Mouse (Mus musculus) forebrain, embryonic 15.5 days (tissue): Measurements from ENCODE around the gene S1pr3. TPM values are rescaled to one million over a fixed set of nuclear protein-coding genes. Genes with fewer than 3 reads are reported as not detected.

ENCODE experiments used
- ATAC-seq: fragments of 200-750 bp; cut with Nextera tagmentation; replicated peaks from 2 replicates; pipeline ENCODE4 v1.8.0; 2017; ENCODE audit warnings: mild to moderate bottlenecking, moderate TSS enrichment, moderate library complexity
- H3K27ac ChIP-seq: fragments of 300-500 bp; sonication (generic); replicated peaks from 2 replicates; pipeline ENCODE4 v1.5.1; 2015; ENCODE audit warnings: mild to moderate bottlenecking, inconsistent platforms
- H3K27me3 ChIP-seq: fragments of 300-500 bp; sonication (generic); 2 replicates; pipeline ENCODE4 v1.6.1; 2015; ENCODE audit warnings: inconsistent platforms
- H3K36me3 ChIP-seq: fragments of 300-500 bp; sonication (generic); 2 replicates; pipeline ENCODE4 v1.6.1; 2015; ENCODE audit warnings: mild to moderate bottlenecking, inconsistent platforms
- H3K4me1 ChIP-seq: fragments of 300-500 bp; sonication (generic); 2 replicates; pipeline ENCODE4 v1.6.1; 2015; ENCODE audit warnings: inconsistent platforms
- H3K4me2 ChIP-seq: fragments of 300-500 bp; sonication (generic); replicated peaks from 2 replicates; pipeline ENCODE4 v1.6.1; 2015; ENCODE audit warnings: mild to moderate bottlenecking, inconsistent platforms
- H3K4me3 ChIP-seq: fragments of 300-500 bp; sonication (generic); 2 replicates; pipeline ENCODE4 v1.5.1; 2015; ENCODE audit warnings: mild to moderate bottlenecking, inconsistent platforms
- H3K9ac ChIP-seq: fragments of 300-500 bp; sonication (generic); replicated peaks from 2 replicates; pipeline ENCODE4 v1.6.1; 2015; ENCODE audit warnings: mild to moderate bottlenecking, inconsistent platforms
- H3K9me3 ChIP-seq: fragments of 300-500 bp; sonication (generic); 2 replicates; pipeline ENCODE4 v1.6.1; 2016; ENCODE audit warnings: inconsistent platforms
- WGBS: fragments of 180-500 bp; shearing (Covaris S2); methylation state at CpG from one replicate; pipeline ENCODE4 v1.1.7; 2015; ENCODE audit warnings: mixed read lengths; 5-methylcytosine and 5-hydroxymethylcytosine counted together
- polyA plus RNA-seq: library from polyadenylated mRNA; unstranded; fragments of >200 nt; fragmentation: Nextera tagmentation; extraction: Ambion mirVana; gene quantifications from 2 replicates; pipeline ENCODE4 v1.2.1, GENCODE M21; 2015

Gene S1pr3
- polyA plus RNA-seq, 1 experiment from 2014 or later, result 12.8 TPM

DNA sequence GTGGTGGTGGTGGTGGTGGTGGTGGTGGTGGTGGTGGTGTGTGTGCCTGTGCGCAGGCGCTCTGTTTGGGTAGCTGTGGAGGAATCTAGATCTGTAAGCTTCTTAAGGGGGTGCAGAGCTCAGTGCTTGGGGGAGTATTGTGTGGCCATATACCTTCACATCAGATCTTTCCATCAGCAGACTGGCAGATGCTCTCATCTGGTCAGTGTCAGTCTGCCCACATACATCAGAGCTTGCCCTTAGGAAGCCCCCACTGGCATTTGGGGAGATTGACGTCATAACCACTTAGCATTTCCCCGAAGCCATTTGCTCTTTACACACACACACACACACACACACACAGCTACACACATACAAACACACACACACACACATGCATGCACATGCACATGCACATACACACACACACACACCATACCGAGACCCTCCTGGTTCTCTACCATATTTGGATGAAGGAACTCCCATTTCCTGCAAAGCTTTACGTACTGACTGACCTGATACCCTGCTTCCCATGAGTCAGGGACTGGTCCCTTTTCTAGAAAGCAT lies 1.6 kb downstream of the S1pr3 start:
- H3K36me3 ChIP-seq, result no peaks in the 10 kb centered on the region
- peaks cover 18% of the 10 kb centered on the region for H3K4me1 ChIP-seq
- no peak overlapping the region for H3K4me3 ChIP-seq
- ATAC-seq, result no peak
- no peak overlapping the region for H3K4me2 ChIP-seq
- 86% methylated on average over 6 of the region's 6 CpGs for WGBS
- no peak overlapping the region for H3K27ac ChIP-seq
- no peak overlapping the region for H3K9ac ChIP-seq
- no peaks in the 10 kb centered on the region for H3K27me3 ChIP-seq
- no peaks in the 10 kb centered on the region for H3K9me3 ChIP-seq

GRCm38 (mm10) chr13:51411243-51411642 lies 2.8 kb downstream of the S1pr3 start:
- H3K4me3 ChIP-seq, result no peak overlapping the region
- H3K4me1 ChIP-seq, result peaks cover 18% of the 10 kb centered on the region
- H3K27me3 ChIP-seq, result no peaks in the 10 kb centered on the region
- no peaks in the 10 kb centered on the region for H3K36me3 ChIP-seq
- 72% methylated on average over 9 of the region's 9 CpGs for WGBS
- H3K4me2 ChIP-seq, result no peak overlapping the region
- no peak for ATAC-seq
- no peak overlapping the region for H3K9ac ChIP-seq
- H3K27ac ChIP-seq, result no peak overlapping the region
- H3K9me3 ChIP-seq, result no peaks in the 10 kb centered on the region

DNA sequence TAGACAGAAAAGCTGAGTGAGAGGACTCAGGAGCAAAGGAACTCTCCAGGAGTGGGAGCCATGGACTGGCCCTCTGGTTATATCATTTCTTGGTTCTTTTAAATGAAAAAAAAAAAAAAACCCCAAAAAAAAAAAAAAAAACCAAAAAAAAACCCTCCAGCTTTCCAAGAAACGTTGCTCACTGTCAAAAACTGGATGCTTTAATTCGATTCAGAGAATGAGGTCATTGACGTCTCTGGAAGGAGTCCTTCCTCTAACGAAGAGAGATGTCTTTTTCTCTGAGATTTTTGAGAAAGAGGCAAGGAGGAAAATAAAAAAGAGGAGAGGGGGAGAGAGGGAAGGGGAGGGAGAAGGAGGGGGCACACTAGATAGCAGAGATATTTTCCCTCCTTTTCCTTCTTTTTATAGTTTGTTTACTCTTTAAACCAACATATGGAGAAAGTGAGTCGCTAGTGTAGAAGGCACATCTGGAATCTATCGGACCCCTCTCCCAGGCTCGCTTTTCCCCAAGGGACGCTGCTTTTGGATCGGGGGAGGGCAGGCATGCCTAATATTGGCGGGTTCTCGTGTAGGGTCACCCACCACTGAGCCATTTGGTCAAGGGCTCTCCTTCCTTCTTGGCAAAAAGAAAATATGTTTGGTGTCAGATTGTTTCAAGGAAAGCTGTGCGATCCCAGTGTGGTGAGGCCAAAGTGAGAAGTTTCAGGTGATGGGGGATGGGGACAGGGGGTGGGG lies 3.4 kb downstream of the S1pr3 start:
- no peak overlapping the region for H3K4me2 ChIP-seq
- no peaks in the 10 kb centered on the region for H3K36me3 ChIP-seq
- H3K27ac ChIP-seq, result no peak overlapping the region
- no peaks in the 10 kb centered on the region for H3K9me3 ChIP-seq
- no peak overlapping the region for H3K9ac ChIP-seq
- WGBS, result 57% methylated on average over 12 of the region's 12 CpGs
- H3K4me3 ChIP-seq, result no peak overlapping the region
- no peaks in the 10 kb centered on the region for H3K27me3 ChIP-seq
- no peak for ATAC-seq
- peaks cover 22% of the 10 kb centered on the region for H3K4me1 ChIP-seq

- Histone ChIP-seq H3K9me3 (no peaks in the 10 kb centered on the region), H3K9ac (no peak overlapping the region), H3K4me1 (peaks cover 27% of the 10 kb centered on the region), H3K4me2 (no peak overlapping the region), H3K4me3 (no peak overlapping the region), H3K27me3 (no peaks in the 10 kb centered on the region), H3K36me3 (no peaks in the 10 kb centered on the region), H3K27ac (no peak overlapping the region)
- WGBS, result 71% methylated on average over 3 of the region's 3 CpGs
- ATAC-seq, result no peak
Measured at GRCm38 (mm10) chr13:51413461-51413860, 5.0 kb downstream of the S1pr3 start.

GRCm38 (mm10) chr13:51416727-51417126 lies 8.3 kb downstream of the S1pr3 start:
- Histone ChIP-seq H3K27me3 (no peaks in the 10 kb centered on the region), H3K36me3 (no peaks in the 10 kb centered on the region), H3K9me3 (no peaks in the 10 kb centered on the region), H3K4me1 (peaks cover 23% of the 10 kb centered on the region), H3K27ac (no peak overlapping the region), H3K4me2 (0 out of 2 replicates have a peak overlapping the region, but pooled peaks have one; percentile 45), H3K9ac (no peak overlapping the region), H3K4me3 (no peak overlapping the region)
- ATAC-seq, result no peak
- 92% methylated on average over 11 of the region's 11 CpGs for WGBS

DNA sequence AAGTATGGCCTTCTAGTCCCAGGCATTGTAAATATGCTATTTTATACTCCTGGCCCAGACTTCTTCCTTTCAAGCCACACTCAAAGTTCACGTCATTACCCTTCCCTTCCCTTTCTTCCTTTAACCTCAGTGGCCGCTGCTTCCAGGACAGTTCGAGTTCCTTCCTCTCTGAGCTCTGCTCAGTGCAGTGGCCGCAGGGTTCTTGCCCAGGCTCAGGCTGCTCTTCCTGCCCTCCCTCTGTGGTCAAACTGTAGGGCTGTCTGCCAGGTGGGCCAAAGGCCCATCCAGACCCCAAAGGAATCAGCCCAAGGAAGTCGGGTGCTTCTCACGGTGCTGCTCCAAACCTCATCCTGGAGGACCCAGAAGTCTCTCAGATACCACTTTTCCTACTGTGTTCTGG lies 9.4 kb downstream of the S1pr3 start:
- H3K4me3 ChIP-seq, result peak overlapping the region; percentile 22
- ATAC-seq, result peak; percentile 38

GRCm38 (mm10) chr13:51418268-51418941 lies 10.0 kb downstream of the S1pr3 start:
- no peaks in the 10 kb centered on the region for H3K9me3 ChIP-seq
- peak overlapping the region; percentile 51 for H3K9ac ChIP-seq
- H3K36me3 ChIP-seq, result no peaks in the 10 kb centered on the region
- H3K27me3 ChIP-seq, result no peaks in the 10 kb centered on the region
- peaks cover 23% of the 10 kb centered on the region for H3K4me1 ChIP-seq
- WGBS, result under 1% methylated on average over 20 of the region's 20 CpGs
- peak overlapping the region; percentile 84 for H3K27ac ChIP-seq
- peak; percentile 86 for ATAC-seq
- H3K4me2 ChIP-seq, result peak overlapping the region; percentile 45
- peak overlapping the region; percentile 22 for H3K4me3 ChIP-seq

More for the DNA sequence above, 9.4 kb downstream of the S1pr3 start:
- H3K9ac ChIP-seq, result peak overlapping the region; percentile 51
- WGBS, result 43% methylated on average over 6 of the region's 6 CpGs
- peaks cover 23% of the 10 kb centered on the region for H3K4me1 ChIP-seq
- H3K27ac ChIP-seq, result peak overlapping the region; percentile 84
- peak overlapping the region; percentile 45 for H3K4me2 ChIP-seq
- H3K9me3 ChIP-seq, result no peaks in the 10 kb centered on the region
- H3K27me3 ChIP-seq, result no peaks in the 10 kb centered on the region
- H3K36me3 ChIP-seq, result no peaks in the 10 kb centered on the region

- peak; percentile 46 for ATAC-seq
- WGBS, result 77% methylated on average over 19 of the region's 19 CpGs
- peaks cover 23% of the 10 kb centered on the region for H3K4me1 ChIP-seq
- H3K4me3 ChIP-seq, result peak overlapping the region; percentile 22; the same call in 1 of the 2 replicates
- no peak overlapping the region for H3K27ac ChIP-seq
- peak overlapping the region; percentile 45 for H3K4me2 ChIP-seq
- H3K9me3 ChIP-seq, result no peaks in the 10 kb centered on the region
- no peaks in the 10 kb centered on the region for H3K27me3 ChIP-seq
- H3K36me3 ChIP-seq, result no peaks in the 10 kb centered on the region
- H3K9ac ChIP-seq, result 0 out of 2 replicates have a peak overlapping the region, but pooled peaks have one; percentile 26
Measured at GRCm38 (mm10) chr13:51418942-51419451, 10.6 kb downstream of the S1pr3 start.

GRCm38 (mm10) chr13:51419501-51419900 lies 11.1 kb downstream of the S1pr3 start:
- Histone ChIP-seq H3K4me2 (no peak overlapping the region), H3K27me3 (no peaks in the 10 kb centered on the region), H3K27ac (no peak overlapping the region), H3K4me3 (no peak overlapping the region), H3K4me1 (peaks cover 24% of the 10 kb centered on the region), H3K36me3 (no peaks in the 10 kb centered on the region), H3K9ac (no peak overlapping the region), H3K9me3 (no peaks in the 10 kb centered on the region)
- 92% methylated on average over 15 of the region's 15 CpGs for WGBS
- ATAC-seq, result no peak

DNA sequence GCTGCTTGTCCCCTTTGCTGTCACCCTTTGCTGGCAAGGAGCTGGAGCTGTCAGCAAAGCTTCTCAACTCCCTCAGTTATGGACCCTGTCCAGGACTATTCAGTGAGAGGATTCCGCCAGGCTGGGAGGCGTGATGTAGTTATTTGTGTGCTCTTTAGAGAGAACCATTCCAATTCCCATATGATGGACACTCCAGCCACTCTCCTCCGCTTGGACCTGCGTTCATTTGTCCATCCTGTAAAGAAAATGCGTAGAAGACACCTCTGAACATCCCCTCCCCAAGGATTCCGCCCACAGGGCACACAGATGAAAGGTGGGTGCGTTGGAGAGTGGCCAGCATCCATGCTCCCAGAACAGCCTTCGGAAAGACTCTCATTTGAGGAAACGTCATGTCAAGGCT lies 12.4 kb downstream of the S1pr3 start:
- no peak overlapping the region for H3K27ac ChIP-seq

DNA sequence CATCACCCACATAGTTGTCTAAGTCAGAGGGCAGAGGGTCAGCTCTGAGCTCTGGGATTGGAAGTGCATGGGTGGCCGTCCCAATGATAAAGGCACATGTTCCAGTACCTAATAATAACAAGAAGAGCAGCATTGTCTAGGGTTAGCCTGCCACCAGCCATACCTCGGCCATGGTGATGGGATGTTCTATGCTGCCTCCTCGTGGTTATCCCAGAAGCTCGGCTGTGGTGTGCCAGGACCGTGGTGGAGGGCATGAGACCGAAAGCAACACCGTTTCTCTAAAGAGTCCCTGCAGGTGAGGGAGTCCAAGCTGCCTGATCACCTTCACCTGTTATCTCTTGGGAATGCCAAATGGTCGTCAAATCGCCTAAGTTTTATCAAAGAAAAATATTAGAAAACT lies 15.2 kb downstream of the S1pr3 start:
- 83% methylated on average over 9 of the region's 9 CpGs for WGBS
- H3K9me3 ChIP-seq, result no peaks in the 10 kb centered on the region
- peaks cover 18% of the 10 kb centered on the region for H3K4me1 ChIP-seq
- H3K36me3 ChIP-seq, result no peaks in the 10 kb centered on the region
- no peak overlapping the region for H3K4me3 ChIP-seq
- H3K4me2 ChIP-seq, result no peak overlapping the region
- H3K27ac ChIP-seq, result no peak overlapping the region
- H3K27me3 ChIP-seq, result no peaks in the 10 kb centered on the region
- ATAC-seq, result no peak
- H3K9ac ChIP-seq, result no peak overlapping the region

More for the DNA sequence above, 12.4 kb downstream of the S1pr3 start:
- Histone ChIP-seq H3K9ac (no peak overlapping the region), H3K4me3 (no peak overlapping the region), H3K4me2 (no peak overlapping the region), H3K27me3 (no peaks in the 10 kb centered on the region), H3K4me1 (peaks cover 34% of the 10 kb centered on the region), H3K9me3 (no peaks in the 10 kb centered on the region), H3K36me3 (no peaks in the 10 kb centered on the region)
- 75% methylated on average over 9 of the region's 9 CpGs for WGBS
- no peak for ATAC-seq

GRCm38 (mm10) chr13:51424647-51425046 lies 16.2 kb downstream of the S1pr3 start:
- Histone ChIP-seq H3K4me3 (no peak overlapping the region), H3K27me3 (no peaks in the 10 kb centered on the region), H3K9me3 (no peaks in the 10 kb centered on the region), H3K27ac (no peak overlapping the region), H3K9ac (no peak overlapping the region), H3K36me3 (no peaks in the 10 kb centered on the region), H3K4me1 (peaks cover 14% of the 10 kb centered on the region), H3K4me2 (no peak overlapping the region)
- ATAC-seq, result no peak
- 23% methylated on average over 5 of the region's 5 CpGs for whole genome bisulfite sequencing
